Mouse (Mus musculus): ENCODE measurements around the gene Pi4kb. TPM values are rescaled to one million over a fixed set of nuclear protein-coding genes. Genes with fewer than 3 reads are reported as not detected.
"Not testable (repeated sequence)": the region's sequence is repeated elsewhere in the genome, so short reads cannot be mapped to it uniquely, and the experiment has no call there.

The Pi4kb gene
- total RNA-seq (2014; rRNA removed) (55.0 and 60.7 TPM in 2 replicates), polyA plus RNA-seq (2015; fragmentation: Nextera tagmentation; extraction: Ambion mirVana) (21.0 and 24.3 TPM in 2 replicates)

GRCm38 (mm10) chr3:94974528-94975422, at the start of gene Pi4kb:
Pi4kb (plus strand) TSS chr3:94974731.
- Histone ChIP-seq H3K27ac (ENCODE audit: low read depth, low read length) (peak within 1 kb of the TSS; percentile 88), H3K4me3 (ENCODE audit: low read depth, low read length) (peak within 1 kb of the TSS; percentile 88), H3K9me3 (ENCODE audit: low read length) (no peaks in the 10 kb centered on the region), H3K27me3 (ENCODE audit: insufficient read depth, low read length) (no peaks in the 10 kb centered on the region), H3K9ac (replicated peaks; ENCODE audit: low read length, poor library complexity, severe bottlenecking) (peak within 1 kb of the TSS; percentile 84), H3K4me2 (ENCODE audit: low read depth, low read length, poor library complexity, severe bottlenecking) (peak within 1 kb of the TSS; percentile 76), H3K4me1 (ENCODE audit: insufficient read depth, low read length) (peaks cover 12% of the 10 kb centered on the region), H3K36me3 (ENCODE audit: insufficient read depth, low read length) (no peaks in the 10 kb centered on the region)
- TF ChIP-seq CTCF (IDR thresholded peaks at IDR 0.05) = peak; percentile 15; the same call in 1 of the 2 replicates
- under 1% methylated on average over 50 of the region's 57 CpGs for WGBS
- DNase-seq (ENCODE audit: low spot score) = peak; percentile 95
- ATAC-seq (ENCODE audit: low FRiP score) = peak; percentile 92

- H3K27ac ChIP-seq (ENCODE audit: low read depth, low read length); H3K36me3 ChIP-seq (ENCODE audit: insufficient read depth, low read length); H3K4me3 ChIP-seq (ENCODE audit: low read depth, low read length); DNase-seq (ENCODE audit: low spot score); H3K9ac ChIP-seq (replicated peaks; ENCODE audit: low read length, poor library complexity, severe bottlenecking); ATAC-seq (ENCODE audit: low FRiP score); H3K4me1 ChIP-seq (ENCODE audit: insufficient read depth, low read length); H3K4me2 ChIP-seq (ENCODE audit: low read depth, low read length, poor library complexity, severe bottlenecking); H3K27me3 ChIP-seq (ENCODE audit: insufficient read depth, low read length); H3K9me3 ChIP-seq (ENCODE audit: low read length): not testable (repeated sequence)
- 48% methylated on average over 4 of the region's 4 CpGs for WGBS
Measured at GRCm38 (mm10) chr3:94926301-94926736, 48.2 kb upstream of the Pi4kb start.

- 95% methylated on average over 4 of the region's 4 CpGs for WGBS
- not testable (repeated sequence) for DNase-seq (ENCODE audit: low spot score); H3K27ac ChIP-seq (ENCODE audit: low read depth, low read length); H3K9me3 ChIP-seq (ENCODE audit: low read length); ATAC-seq (ENCODE audit: low FRiP score); H3K27me3 ChIP-seq (ENCODE audit: insufficient read depth, low read length); H3K4me3 ChIP-seq (ENCODE audit: low read depth, low read length); H3K4me1 ChIP-seq (ENCODE audit: insufficient read depth, low read length); H3K36me3 ChIP-seq (ENCODE audit: insufficient read depth, low read length); H3K9ac ChIP-seq (replicated peaks; ENCODE audit: low read length, poor library complexity, severe bottlenecking); H3K4me2 ChIP-seq (ENCODE audit: low read depth, low read length, poor library complexity, severe bottlenecking)
Measured at GRCm38 (mm10) chr3:94928979-94929378, 45.6 kb upstream of the Pi4kb start.

GRCm38 (mm10) chr3:94930386-94931266, 43.9 kb upstream of the Pi4kb start:
- WGBS = 44% methylated on average over 7 of the region's 7 CpGs
- not testable (repeated sequence) for ATAC-seq (ENCODE audit: low FRiP score); H3K4me2 ChIP-seq (ENCODE audit: low read depth, low read length, poor library complexity, severe bottlenecking); DNase-seq (ENCODE audit: low spot score); H3K4me1 ChIP-seq (ENCODE audit: insufficient read depth, low read length); H3K27me3 ChIP-seq (ENCODE audit: insufficient read depth, low read length); H3K9me3 ChIP-seq (ENCODE audit: low read length); H3K4me3 ChIP-seq (ENCODE audit: low read depth, low read length); H3K27ac ChIP-seq (ENCODE audit: low read depth, low read length); H3K36me3 ChIP-seq (ENCODE audit: insufficient read depth, low read length); H3K9ac ChIP-seq (replicated peaks; ENCODE audit: low read length, poor library complexity, severe bottlenecking)

GRCm38 (mm10) chr3:94931427-94932082, 43.0 kb upstream of the Pi4kb start:
- H3K9me3 ChIP-seq (ENCODE audit: low read length); H3K4me1 ChIP-seq (ENCODE audit: insufficient read depth, low read length); H3K27me3 ChIP-seq (ENCODE audit: insufficient read depth, low read length); ATAC-seq (ENCODE audit: low FRiP score); H3K4me2 ChIP-seq (ENCODE audit: low read depth, low read length, poor library complexity, severe bottlenecking); H3K9ac ChIP-seq (replicated peaks; ENCODE audit: low read length, poor library complexity, severe bottlenecking); DNase-seq (ENCODE audit: low spot score); H3K4me3 ChIP-seq (ENCODE audit: low read depth, low read length); H3K36me3 ChIP-seq (ENCODE audit: insufficient read depth, low read length); H3K27ac ChIP-seq (ENCODE audit: low read depth, low read length): not testable (repeated sequence)
- WGBS = 80% methylated on average over 10 of the region's 10 CpGs

GRCm38 (mm10) chr3:94932279-94932678, 42.3 kb upstream of the Pi4kb start:
- H3K9ac ChIP-seq (replicated peaks; ENCODE audit: low read length, poor library complexity, severe bottlenecking); H3K9me3 ChIP-seq (ENCODE audit: low read length); H3K27me3 ChIP-seq (ENCODE audit: insufficient read depth, low read length); H3K36me3 ChIP-seq (ENCODE audit: insufficient read depth, low read length); DNase-seq (ENCODE audit: low spot score); H3K4me2 ChIP-seq (ENCODE audit: low read depth, low read length, poor library complexity, severe bottlenecking); ATAC-seq (ENCODE audit: low FRiP score); H3K27ac ChIP-seq (ENCODE audit: low read depth, low read length); H3K4me3 ChIP-seq (ENCODE audit: low read depth, low read length); H3K4me1 ChIP-seq (ENCODE audit: insufficient read depth, low read length): not testable (repeated sequence)
- WGBS = 64% methylated on average over 2 of the region's 2 CpGs
